Mouse (Mus musculus) lung, postnatal 0 days (tissue): ENCODE results near the gene Fmnl3. TPM values are rescaled to one million over a fixed set of nuclear protein-coding genes. Genes with fewer than 3 reads are reported as not detected.

Source experiments
- ATAC-seq: fragments of 200-750 bp; cut with Nextera tagmentation; 2 replicates; pipeline ENCODE4 v1.8.0; 2017; ENCODE audit warnings: moderate library complexity
- DNase-seq: peaks from one replicate; pipeline ENCODE4 v3.0.0-alpha.2; 2016; ENCODE audit warnings: low spot score
- H3K27ac ChIP-seq: fragments of 300-500 bp; sonication (generic); 2 replicates; pipeline ENCODE4 v1.5.1; 2014; ENCODE audit warnings: antibody characterized with exemption, mild to moderate bottlenecking, low read length, mixed read lengths
- H3K27me3 ChIP-seq: fragments of 300-500 bp; sonication (generic); replicated peaks from 2 replicates; pipeline ENCODE4 v1.6.1; 2014; ENCODE audit warnings: low read length, mixed read lengths; ENCODE audit not compliant: insufficient read depth
- H3K36me3 ChIP-seq: fragments of 300-500 bp; sonication (generic); 2 replicates; pipeline ENCODE4 v1.6.1; 2014; ENCODE audit warnings: low read length, mixed read lengths; ENCODE audit not compliant: insufficient read depth
- H3K4me1 ChIP-seq: fragments of 300-500 bp; sonication (generic); 2 replicates; pipeline ENCODE4 v1.6.1; 2014; ENCODE audit warnings: antibody characterized with exemption, low read depth, low read length, mixed read lengths; ENCODE audit not compliant: insufficient read depth
- H3K4me2 ChIP-seq: fragments of 300-500 bp; sonication (generic); replicated peaks from 2 replicates; pipeline ENCODE4 v1.6.1; 2014; ENCODE audit warnings: low read depth, mild to moderate bottlenecking, low read length, moderate library complexity, mixed read lengths
- H3K4me3 ChIP-seq: fragments of 300-500 bp; sonication (generic); 2 replicates; pipeline ENCODE4 v1.5.1; 2014; ENCODE audit warnings: low read depth, low read length
- H3K9ac ChIP-seq: fragments of 300-500 bp; sonication (generic); replicated peaks from 2 replicates; pipeline ENCODE4 v1.6.1; 2014; ENCODE audit warnings: low read depth, mild to moderate bottlenecking
- H3K9me3 ChIP-seq: fragments of 300-500 bp; sonication (generic); 2 replicates; pipeline ENCODE4 v1.6.1; 2016; ENCODE audit warnings: low read length, mixed read lengths
- CTCF ChIP-seq: IDR thresholded peaks from 2 replicates; pipeline ENCODE4 v1.5.1; 2016; ENCODE audit warnings: antibody characterized with exemption, mild to moderate bottlenecking
- EP300 ChIP-seq: IDR thresholded peaks from 2 replicates; pipeline ENCODE4 v1.6.1; 2016; ENCODE audit warnings: antibody characterized with exemption, mild to moderate bottlenecking, control low read depth
- WGBS: fragments of 180-500 bp; shearing (Covaris S2); extraction: QIAGEN DNeasy Blood & Tissue Kit; methylation state at CpG from one replicate; pipeline ENCODE4 v1.1.7; 2014; 5-methylcytosine and 5-hydroxymethylcytosine counted together
- polyA plus RNA-seq: library from polyadenylated mRNA; unstranded; fragments of >200 nt; fragmentation: Nextera tagmentation; extraction: Ambion mirVana; gene quantifications from 2 replicates; pipeline ENCODE4 v1.2.1, GENCODE M21; 2015

Fmnl3 gene
- polyA plus RNA-seq, 1 experiment from 2014 or later, result 25.8 TPM

DNA sequence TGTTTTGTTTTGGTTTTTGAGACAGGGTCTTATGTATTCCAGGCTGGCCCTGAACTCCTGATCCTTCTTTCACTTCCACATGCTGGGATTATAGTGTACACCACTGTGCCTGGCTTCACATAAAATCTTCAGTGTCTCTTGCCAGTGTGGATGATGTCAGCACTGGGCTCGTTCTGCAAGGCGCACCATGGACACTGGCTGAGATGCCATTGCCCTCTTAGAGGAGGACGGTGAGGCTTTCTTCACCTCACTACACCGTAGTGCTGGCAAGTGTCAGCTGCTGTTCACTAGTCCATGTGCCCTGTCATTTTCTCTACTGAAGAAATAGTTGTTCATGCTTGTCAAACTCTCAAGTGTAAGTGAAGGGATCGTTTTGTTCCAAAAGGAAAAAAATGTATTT is 59.7 kb downstream of the Fmnl3 start:
- Histone ChIP-seq H3K36me3 (peaks cover 29% of the 10 kb centered on the region; the same call in 1 of the 2 replicates), H3K9me3 (no peaks in the 10 kb centered on the region), H3K4me3 (no peak overlapping the region), H3K9ac (no peak overlapping the region), H3K27me3 (no peaks in the 10 kb centered on the region), H3K27ac (no peak overlapping the region), H3K4me1 (no peaks in the 10 kb centered on the region), H3K4me2 (no peak overlapping the region)
- TF ChIP-seq EP300 (no peak), CTCF (no peak)
- DNase-seq, result no peak
- 82% methylated on average over 5 of the region's 5 CpGs for WGBS
- no peak for ATAC-seq

DNA sequence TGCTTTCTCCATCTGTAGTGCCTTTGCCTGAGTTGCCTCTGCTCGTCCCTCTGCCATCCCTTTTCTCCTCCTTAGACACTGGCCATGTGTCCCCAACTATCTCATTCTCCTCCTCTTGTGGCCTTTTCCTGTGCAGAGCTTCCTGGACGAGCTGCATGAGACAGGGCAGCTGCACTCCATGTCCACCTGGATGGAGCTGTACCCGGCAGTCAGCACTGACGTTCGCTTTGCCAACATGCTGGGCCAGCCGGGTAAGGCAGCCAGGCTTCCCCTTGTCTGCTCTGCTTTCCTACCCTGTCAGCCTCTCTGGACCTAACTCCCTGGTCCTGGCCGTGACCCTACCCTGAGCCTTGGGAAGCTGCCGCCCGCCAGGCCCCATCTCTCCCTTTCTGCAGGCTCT is 60.7 kb downstream of the Fmnl3 start:
- Histone ChIP-seq H3K9ac (no peak overlapping the region), H3K4me2 (no peak overlapping the region), H3K9me3 (no peaks in the 10 kb centered on the region), H3K4me3 (no peak overlapping the region), H3K36me3 (peaks cover 34% of the 10 kb centered on the region), H3K27me3 (no peaks in the 10 kb centered on the region), H3K27ac (no peak overlapping the region), H3K4me1 (no peaks in the 10 kb centered on the region)
- DNase-seq (no peak), ATAC-seq (no peak)
- TF ChIP-seq CTCF (no peak), EP300 (no peak)
- 88% methylated on average over 9 of the region's 9 CpGs for whole genome bisulfite sequencing

DNA sequence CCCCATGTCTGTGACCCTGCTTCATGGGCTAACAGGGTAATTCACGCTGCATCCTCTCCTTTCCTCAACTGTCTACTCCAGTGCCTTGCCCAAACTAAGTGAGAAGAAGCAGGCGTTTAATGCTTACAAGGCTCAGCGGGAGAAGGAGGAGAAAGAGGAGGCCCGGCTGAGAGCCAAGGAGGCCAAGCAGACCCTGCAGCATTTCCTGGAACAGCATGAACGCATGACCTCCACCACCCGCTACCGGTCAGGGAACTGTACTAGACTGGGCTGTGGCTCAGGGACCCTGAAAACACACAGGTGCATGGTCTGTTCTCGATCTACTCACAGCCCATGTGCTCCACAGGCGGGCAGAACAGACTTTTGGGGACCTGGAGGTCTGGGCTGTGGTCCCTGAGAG is 62.8 kb downstream of the Fmnl3 start:
- no peaks in the 10 kb centered on the region for H3K4me1 ChIP-seq
- no peaks in the 10 kb centered on the region for H3K27me3 ChIP-seq
- 74% methylated on average over 9 of the region's 9 CpGs for WGBS
- DNase-seq, result no peak
- peaks cover 34% of the 10 kb centered on the region for H3K36me3 ChIP-seq
- no peaks in the 10 kb centered on the region for H3K9me3 ChIP-seq
- no peak for ATAC-seq
- no peak for TF ChIP-seq CTCF
- TF ChIP-seq EP300, result no peak
- H3K27ac ChIP-seq, result no peak overlapping the region
- H3K4me3 ChIP-seq, result no peak overlapping the region
- H3K9ac ChIP-seq, result no peak overlapping the region
- H3K4me2 ChIP-seq, result no peak overlapping the region

DNA sequence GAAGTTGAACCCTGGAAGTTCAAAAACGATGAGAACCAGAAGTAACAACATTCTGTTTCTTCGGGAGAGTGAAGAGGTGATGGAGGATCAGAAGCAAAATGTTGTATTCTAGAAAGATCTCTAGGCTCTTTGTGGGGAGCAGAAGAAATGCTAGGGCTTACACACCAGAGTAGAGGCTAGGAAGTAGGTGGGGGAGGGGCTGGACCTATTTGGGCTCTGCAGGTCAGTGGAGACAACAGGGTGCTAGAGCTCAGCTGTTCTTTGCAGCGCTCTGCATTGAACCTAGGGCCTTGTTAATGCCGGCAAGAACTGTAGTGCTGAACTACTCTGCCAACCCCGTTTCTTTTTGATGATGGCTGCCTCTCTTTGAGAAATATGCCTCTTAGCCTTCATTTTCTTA is 74.1 kb downstream of the Fmnl3 start:
- peak overlapping the region; percentile 66; the same call in 1 of the 2 replicates for H3K4me2 ChIP-seq
- H3K27ac ChIP-seq, result no peak overlapping the region
- H3K27me3 ChIP-seq, result no peaks in the 10 kb centered on the region
- H3K4me1 ChIP-seq, result no peaks in the 10 kb centered on the region
- no peak for DNase-seq
- 44% methylated on average over 5 of the region's 5 CpGs for WGBS
- no peaks in the 10 kb centered on the region for H3K9me3 ChIP-seq
- TF ChIP-seq EP300 (no peak), CTCF (no peak)
- no peaks in the 10 kb centered on the region for H3K36me3 ChIP-seq
- no peak overlapping the region for H3K9ac ChIP-seq
- H3K4me3 ChIP-seq, result no peak overlapping the region
- ATAC-seq, result no peak

DNA sequence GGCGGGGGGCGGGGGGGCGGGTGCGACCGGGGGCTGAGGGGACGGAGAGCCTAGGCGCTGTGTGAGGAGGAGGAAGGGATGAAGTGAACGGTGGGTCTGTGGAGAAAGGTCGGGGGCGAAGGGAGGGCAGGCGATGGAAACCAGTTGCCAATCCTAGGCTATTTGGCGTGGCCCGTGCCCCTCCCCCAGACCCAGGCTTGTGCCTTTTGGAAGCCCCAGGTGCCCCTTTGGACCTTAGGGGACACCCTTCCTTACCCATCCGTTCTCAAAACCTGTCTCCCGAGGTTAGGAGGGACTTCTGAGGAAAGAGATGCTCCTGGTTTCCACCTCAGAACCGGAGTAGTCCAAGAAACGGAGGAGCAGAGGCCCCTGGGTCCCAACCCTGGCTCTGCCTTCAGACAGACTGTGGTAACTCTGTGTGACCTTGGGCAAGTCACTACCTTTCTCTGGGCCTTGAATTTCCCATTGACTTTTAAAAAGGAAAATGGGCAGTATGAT is 74.7 kb downstream of the Fmnl3 start, which contains the start of gene Fam186b:
Gene Fam186b (minus strand): TSS at position 405 of the 498 bp plus-strand sequence.
- TF ChIP-seq EP300, result no peak
- no peak for TF ChIP-seq CTCF
- Histone ChIP-seq H3K4me3 (peak within 1 kb of the TSS; percentile 60), H3K27me3 (no peaks in the 10 kb centered on the region), H3K9me3 (no peaks in the 10 kb centered on the region), H3K4me1 (no peaks in the 10 kb centered on the region), H3K9ac (peak within 1 kb of the TSS; percentile 41), H3K36me3 (no peaks in the 10 kb centered on the region), H3K27ac (peak within 1 kb of the TSS; percentile 84), H3K4me2 (peak within 1 kb of the TSS; percentile 66)
- WGBS, result 4% methylated on average over 8 of the region's 17 CpGs
- peak; percentile 25; the same call in 1 of the 2 replicates for ATAC-seq
- peak; percentile 29 for DNase-seq

DNA sequence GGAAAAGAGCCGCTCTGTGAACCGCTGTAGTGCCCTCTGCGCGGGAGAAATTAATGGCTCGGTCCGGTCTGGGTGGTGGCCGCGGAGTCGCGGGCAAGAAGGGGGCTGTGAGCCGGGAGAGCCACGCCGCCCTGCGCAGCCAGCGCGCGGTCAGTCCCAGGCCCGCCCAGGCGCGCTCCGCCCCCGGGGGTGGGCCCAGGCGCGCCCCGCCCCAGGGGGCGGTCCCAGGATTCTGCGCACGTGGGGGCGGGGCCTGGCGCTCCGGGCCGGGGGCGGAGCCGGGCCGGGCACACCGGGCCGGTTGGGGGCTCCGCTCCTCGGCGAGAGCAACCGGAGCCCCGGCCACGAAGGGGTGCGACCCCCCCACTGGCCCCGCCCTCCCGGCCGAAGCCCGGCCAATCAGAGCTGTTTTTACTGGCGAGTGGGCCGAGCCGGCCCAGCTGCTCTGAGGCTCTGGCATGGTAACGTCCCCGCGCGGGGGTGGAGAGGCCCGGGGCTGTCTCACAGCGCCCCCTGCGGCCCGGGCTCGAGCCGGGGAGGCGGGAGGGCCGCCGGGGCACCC is 75.4 kb downstream of the Fmnl3 start, which contains the start of gene Prpf40b:
Gene Prpf40b (plus strand): TSS at position 275 of the 562 bp plus-strand sequence.
- no peaks in the 10 kb centered on the region for H3K36me3 ChIP-seq
- peak within 1 kb of the TSS; percentile 60 for H3K4me3 ChIP-seq
- under 1% methylated on average over 34 of the region's 64 CpGs for WGBS
- H3K27me3 ChIP-seq, result no peaks in the 10 kb centered on the region
- TF ChIP-seq CTCF (peak; percentile 62), EP300 (no peak)
- DNase-seq, result peak; percentile 92
- H3K9me3 ChIP-seq, result no peaks in the 10 kb centered on the region
- no peaks in the 10 kb centered on the region for H3K4me1 ChIP-seq
- H3K27ac ChIP-seq, result peak within 1 kb of the TSS; percentile 84
- peak within 1 kb of the TSS; percentile 66 for H3K4me2 ChIP-seq
- ATAC-seq, result peak; percentile 97
- H3K9ac ChIP-seq, result peak within 1 kb of the TSS; percentile 41
